Mouse (Mus musculus) spleen, adult 2 months (tissue): Measurements from ENCODE around the gene Neurl1a. TPM values are rescaled to one million over a fixed set of nuclear protein-coding genes. Genes with fewer than 3 reads are reported as not detected.

Experiments
- DNase-seq, 2 experiments: peaks; one replicate each; pipeline versions ENCODE4 v3.0.0 to v3.0.0-alpha.2; 2012 to 2021; ENCODE audit warnings: low spot score in 2 of 2, low read depth in 1 of 2
- H3K27ac ChIP-seq: fragments of 200-500 bp; 2 replicates; pipeline ENCODE4 v1.5.1; 2012; ENCODE audit warnings: low read length, inconsistent platforms; ENCODE audit not compliant: insufficient read depth
- H3K27me3 ChIP-seq: fragments of 200-500 bp; 2 replicates; pipeline ENCODE4 v1.6.1; 2012; ENCODE audit warnings: mild to moderate bottlenecking, moderate library complexity, low read length, inconsistent platforms; ENCODE audit not compliant: control insufficient read depth, insufficient read depth
- H3K36me3 ChIP-seq: fragments of 200-500 bp; 2 replicates; pipeline ENCODE4 v1.6.1; 2012; ENCODE audit warnings: mild to moderate bottlenecking, low read length, inconsistent platforms; ENCODE audit not compliant: control insufficient read depth, insufficient read depth
- H3K4me1 ChIP-seq: fragments of 200-500 bp; 2 replicates; pipeline ENCODE4 v1.6.1; 2011; ENCODE audit warnings: inconsistent platforms; ENCODE audit not compliant: control insufficient read depth, insufficient read depth, insufficient read length
- H3K4me3 ChIP-seq: fragments of 200-500 bp; 2 replicates; pipeline ENCODE4 v1.5.1; 2011; ENCODE audit warnings: mild to moderate bottlenecking, inconsistent platforms; ENCODE audit not compliant: insufficient read depth, insufficient read length; ENCODE audit errors: extremely low read depth
- CTCF ChIP-seq: fragments of 200-500 bp; IDR thresholded peaks from 2 replicates; pipeline ENCODE4 v1.5.1; 2011; ENCODE audit warnings: mild to moderate bottlenecking, inconsistent platforms; ENCODE audit not compliant: insufficient read depth, insufficient read length, insufficient replicate concordance; ENCODE audit errors: extremely low read depth
- POLR2A ChIP-seq: fragments of 200-500 bp; IDR thresholded peaks from 2 replicates; pipeline ENCODE4 v1.6.1; 2011; ENCODE audit warnings: low read depth, low read length, inconsistent platforms
- WGBS: fragments of 180-500 bp; shearing (Covaris S2); methylation state at CpG from one replicate; pipeline ENCODE4 v1.1.7; 2018; 5-methylcytosine and 5-hydroxymethylcytosine counted together
- polyA plus RNA-seq: library from polyadenylated mRNA; depleted of rRNA; stranded (reverse); fragments of >200 nt; gene quantifications from 2 replicates; pipeline ENCODE4 v1.2.3, GENCODE M21; 2012

Neurl1a gene
- polyA plus RNA-seq, 1 experiment, result 2.6 TPM

DNA sequence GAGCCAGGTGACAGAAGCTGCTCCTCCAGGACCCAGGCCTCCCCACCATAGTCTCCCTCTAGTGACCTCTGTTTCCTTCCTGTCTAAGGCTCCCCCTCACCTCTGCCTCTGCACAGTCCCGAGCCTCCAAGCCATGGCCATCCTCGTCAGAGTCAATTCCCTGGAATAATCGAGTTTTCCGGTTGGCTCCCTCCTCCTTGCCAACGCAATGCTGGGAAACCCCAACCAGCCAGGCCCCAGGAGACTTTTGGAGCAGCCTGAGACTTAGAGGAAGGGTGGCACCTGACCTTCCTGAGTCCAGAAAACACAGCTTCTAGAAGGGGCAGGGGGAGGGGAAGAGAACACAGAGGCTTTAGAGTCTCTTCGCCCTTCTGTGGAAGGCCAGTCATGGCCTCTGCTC lies 72.3 kb downstream of the Neurl1a start:
- Histone ChIP-seq H3K4me3 (no peak overlapping the region), H3K27me3 (peaks cover 2% of the 10 kb centered on the region; the same call in 1 of the 2 replicates), H3K4me1 (peaks cover 7% of the 10 kb centered on the region; the same call in 1 of the 2 replicates), H3K27ac (no peak overlapping the region), H3K36me3 (no peaks in the 10 kb centered on the region)
- no peak for DNase-seq
- TF ChIP-seq POLR2A (no peak), CTCF (no peak)
- 66% methylated on average over 6 of the region's 6 CpGs for WGBS

DNA sequence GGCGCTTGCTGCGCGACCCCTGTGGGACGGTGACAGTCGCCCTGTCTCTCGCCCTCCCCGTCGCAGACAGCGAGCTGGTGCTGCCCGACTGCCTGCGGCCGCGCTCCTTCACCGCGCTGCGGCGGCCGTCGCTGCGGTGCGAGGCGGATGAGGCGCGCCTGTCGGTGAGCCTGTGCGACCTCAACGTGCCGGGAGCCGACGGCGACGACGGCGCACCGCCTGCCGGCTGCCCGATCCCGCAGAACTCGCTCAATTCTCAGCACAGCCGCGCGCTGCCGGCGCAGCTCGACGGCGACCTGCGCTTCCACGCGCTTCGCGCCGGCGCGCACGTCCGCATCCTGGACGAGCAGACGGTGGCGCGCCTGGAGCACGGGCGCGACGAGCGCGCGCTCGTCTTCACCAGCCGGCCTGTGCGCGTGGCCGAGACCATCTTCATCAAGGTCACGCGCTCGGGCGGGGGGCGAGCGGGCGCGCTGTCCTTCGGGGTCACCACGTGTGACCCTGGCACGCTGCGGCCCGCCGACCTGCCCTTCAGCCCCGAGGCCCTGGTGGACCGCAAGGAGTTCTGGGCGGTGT lies 74.5 kb downstream of the Neurl1a start:
- Histone ChIP-seq H3K4me3 (no peak overlapping the region), H3K36me3 (no peaks in the 10 kb centered on the region), H3K27me3 (peaks cover 2% of the 10 kb centered on the region; the same call in 1 of the 2 replicates), H3K4me1 (peaks cover 12% of the 10 kb centered on the region), H3K27ac (no peak overlapping the region)
- WGBS, result 10% methylated on average over 90 of the region's 90 CpGs
- TF ChIP-seq CTCF (no peak), POLR2A (no peak)
- no peak for DNase-seq

DNA sequence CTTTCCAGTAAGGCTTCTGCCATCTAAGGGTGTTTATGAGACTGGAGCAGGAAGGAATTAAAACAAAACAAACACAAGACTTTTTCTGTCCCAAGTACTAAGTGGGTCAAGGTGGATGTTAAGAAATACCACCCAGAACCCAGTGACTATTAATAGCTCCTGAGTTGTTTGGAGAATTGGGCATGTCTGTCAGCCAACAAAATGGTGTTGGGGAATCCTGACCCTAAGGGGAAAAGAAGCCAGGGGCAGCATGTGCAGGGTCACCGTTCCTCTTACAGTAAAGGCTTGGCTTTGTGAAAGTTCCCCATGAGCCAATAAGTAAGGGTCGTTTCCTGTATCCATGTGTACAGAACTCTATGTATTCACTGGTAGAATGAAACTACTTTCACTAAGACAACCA lies 76.4 kb downstream of the Neurl1a start:
- DNase-seq, result no peak
- no peaks in the 10 kb centered on the region for H3K36me3 ChIP-seq
- peaks cover 2% of the 10 kb centered on the region; the same call in 1 of the 2 replicates for H3K27me3 ChIP-seq
- no peak overlapping the region for H3K27ac ChIP-seq
- TF ChIP-seq CTCF (no peak), POLR2A (no peak)
- 69% methylated on average over 2 of the region's 2 CpGs for WGBS
- H3K4me3 ChIP-seq, result no peak overlapping the region
- peaks cover 12% of the 10 kb centered on the region for H3K4me1 ChIP-seq

DNA sequence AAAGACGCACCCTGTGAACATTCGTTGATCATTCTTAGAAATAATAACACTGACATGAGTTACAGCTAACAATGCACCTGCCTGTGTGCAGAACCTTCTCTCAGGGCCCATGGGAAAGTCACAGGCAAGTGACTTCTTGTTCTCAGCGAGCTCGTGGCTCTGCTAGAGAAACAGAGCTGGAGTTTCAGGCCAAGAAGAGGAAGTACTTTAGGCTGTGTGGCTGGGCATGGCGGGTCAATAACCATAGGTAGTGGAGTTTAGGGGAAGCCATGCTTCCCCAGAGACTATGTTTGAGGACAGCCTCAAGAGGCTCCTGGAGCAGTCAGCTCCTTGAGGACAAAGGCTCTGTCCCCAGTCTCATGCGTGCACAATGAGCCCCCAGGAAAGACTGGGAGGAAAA lies 77.3 kb downstream of the Neurl1a start:
- TF ChIP-seq POLR2A (no peak), CTCF (no peak)
- Histone ChIP-seq H3K4me3 (no peak overlapping the region), H3K36me3 (no peaks in the 10 kb centered on the region), H3K27me3 (peaks cover 2% of the 10 kb centered on the region; the same call in 1 of the 2 replicates), H3K4me1 (peaks cover 12% of the 10 kb centered on the region), H3K27ac (no peak overlapping the region)
- no peak for DNase-seq
- WGBS, result 12% methylated on average over 6 of the region's 6 CpGs

DNA sequence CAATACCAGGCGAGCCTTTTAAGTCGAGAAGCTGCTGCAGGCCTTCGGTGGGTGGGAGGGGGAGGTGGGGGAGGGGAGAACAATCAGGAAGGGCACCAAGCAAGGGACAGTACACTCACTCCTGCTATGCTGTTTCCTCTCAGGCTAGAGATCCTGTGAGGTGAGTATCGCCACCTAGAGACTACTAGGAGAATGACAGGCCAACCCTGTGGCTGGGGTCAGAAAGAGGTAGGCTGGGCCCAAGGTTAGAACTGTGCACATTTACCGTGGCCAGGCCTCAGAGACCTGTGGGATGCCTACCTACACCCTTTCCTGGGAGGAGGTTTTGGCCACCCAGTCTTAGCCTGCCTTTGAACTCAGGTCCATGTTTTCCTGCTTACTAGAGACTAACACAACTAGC lies 81.0 kb downstream of the Neurl1a start:
- Histone ChIP-seq H3K4me3 (no peak overlapping the region), H3K27me3 (no peaks in the 10 kb centered on the region), H3K4me1 (peaks cover 4% of the 10 kb centered on the region; the same call in 1 of the 2 replicates), H3K27ac (no peak overlapping the region), H3K36me3 (no peaks in the 10 kb centered on the region)
- WGBS, result 32% methylated on average over 5 of the region's 5 CpGs
- peak; percentile 55; the same call in 1 of the 2 replicates for TF ChIP-seq CTCF
- TF ChIP-seq POLR2A, result no peak
- peak in 1 of 2 experiments; percentile 22 for DNase-seq

DNA sequence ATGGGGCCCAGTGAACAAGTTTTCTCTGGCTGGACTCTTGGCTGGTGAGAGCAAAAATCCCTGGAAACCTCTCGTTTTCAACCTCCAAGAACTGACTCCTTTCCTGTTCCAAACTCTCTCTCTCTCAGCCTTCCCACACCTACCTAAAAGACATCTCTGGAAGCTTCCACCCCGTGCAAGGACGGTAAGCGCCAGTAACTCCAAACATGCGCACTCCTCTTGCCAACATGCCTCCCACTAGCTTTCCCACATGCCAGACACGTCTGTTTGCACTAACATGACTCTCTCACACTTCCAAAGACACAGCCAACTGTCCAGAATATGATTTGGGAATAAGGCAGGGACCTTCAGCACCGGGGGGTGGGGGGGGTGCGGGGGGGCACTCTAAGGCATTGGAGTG lies 82.6 kb downstream of the Neurl1a start:
- 94% methylated on average over 8 of the region's 8 CpGs for WGBS
- peaks cover 2% of the 10 kb centered on the region; the same call in 1 of the 2 replicates for H3K4me1 ChIP-seq
- no peak for DNase-seq
- H3K27me3 ChIP-seq, result no peaks in the 10 kb centered on the region
- no peaks in the 10 kb centered on the region; the same call in 1 of the 2 replicates for H3K36me3 ChIP-seq
- TF ChIP-seq CTCF (no peak), POLR2A (no peak)
- no peak overlapping the region for H3K4me3 ChIP-seq
- no peak overlapping the region for H3K27ac ChIP-seq

DNA sequence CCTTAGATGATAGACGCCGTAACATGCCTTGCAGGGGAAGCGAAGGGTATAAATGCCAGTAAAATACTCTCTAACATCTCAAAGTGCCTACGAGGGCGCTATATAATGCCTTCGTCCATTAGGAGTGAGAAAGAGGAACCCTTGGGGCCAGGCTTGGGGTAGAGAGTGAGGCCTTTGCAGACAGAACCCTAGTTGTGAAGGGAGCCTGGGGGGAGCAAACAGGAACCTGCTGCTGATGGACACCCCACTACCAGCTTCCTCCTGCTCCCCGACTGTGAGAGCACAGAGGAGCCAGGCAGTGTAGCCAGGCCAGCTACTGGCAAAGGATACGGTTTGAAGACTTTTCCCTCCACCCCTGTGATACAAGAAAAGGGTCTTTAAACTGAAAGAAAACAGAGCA lies 85.0 kb downstream of the Neurl1a start:
- 57% methylated on average over 8 of the region's 8 CpGs for WGBS

More for the DNA sequence above, 85.0 kb downstream of the Neurl1a start:
- no peak overlapping the region for H3K27ac ChIP-seq
- DNase-seq, result no peak
- no peaks in the 10 kb centered on the region for H3K27me3 ChIP-seq
- TF ChIP-seq POLR2A (no peak), CTCF (no peak)
- H3K4me3 ChIP-seq, result no peak overlapping the region
- H3K36me3 ChIP-seq, result peaks cover 19% of the 10 kb centered on the region
- H3K4me1 ChIP-seq, result no peaks in the 10 kb centered on the region
